Mouse (Mus musculus) adrenal gland, postnatal 36 days (tissue): ENCODE results near the gene Spen. TPM values are rescaled to one million over a fixed set of nuclear protein-coding genes. Genes with fewer than 3 reads are reported as not detected.
A peak's percentile ranks its signal among the peaks of the same experiment; 100 is the strongest.
"Not testable (repeated sequence)": the region's sequence is repeated elsewhere in the genome, so short reads cannot be mapped to it uniquely, and the experiment has no call there.

Experiments
- DNase-seq, 2 experiments: peaks; one replicate each; pipeline ENCODE4 v3.0.0; 2021; ENCODE audit warnings: mixed read lengths in 1 of 2
- long read RNA-seq, 2 experiments: library from polyadenylated mRNA; stranded (forward); transcript quantifications; one replicate each; pipeline ENCODE4 v2.0.0; 2021; ENCODE audit warnings: borderline sequencing depth in 2 of 2
- total RNA-seq, 2 experiments: library from RNA; stranded (reverse); gene quantifications; 2 replicates each; pipeline ENCODE4 v1.2.3; 2021

Gene Spen
- total RNA-seq = 10 to 100 TPM; 49.9 to 58.3 TPM
- long read RNA-seq, experiment 1, partial matches to known transcripts = 16 of 19 reads
- long read RNA-seq, experiment 1, other reads (novel, unspliced or antisense) = 3 of 19 reads
- long read RNA-seq, experiment 2 = 0 reads

DNA sequence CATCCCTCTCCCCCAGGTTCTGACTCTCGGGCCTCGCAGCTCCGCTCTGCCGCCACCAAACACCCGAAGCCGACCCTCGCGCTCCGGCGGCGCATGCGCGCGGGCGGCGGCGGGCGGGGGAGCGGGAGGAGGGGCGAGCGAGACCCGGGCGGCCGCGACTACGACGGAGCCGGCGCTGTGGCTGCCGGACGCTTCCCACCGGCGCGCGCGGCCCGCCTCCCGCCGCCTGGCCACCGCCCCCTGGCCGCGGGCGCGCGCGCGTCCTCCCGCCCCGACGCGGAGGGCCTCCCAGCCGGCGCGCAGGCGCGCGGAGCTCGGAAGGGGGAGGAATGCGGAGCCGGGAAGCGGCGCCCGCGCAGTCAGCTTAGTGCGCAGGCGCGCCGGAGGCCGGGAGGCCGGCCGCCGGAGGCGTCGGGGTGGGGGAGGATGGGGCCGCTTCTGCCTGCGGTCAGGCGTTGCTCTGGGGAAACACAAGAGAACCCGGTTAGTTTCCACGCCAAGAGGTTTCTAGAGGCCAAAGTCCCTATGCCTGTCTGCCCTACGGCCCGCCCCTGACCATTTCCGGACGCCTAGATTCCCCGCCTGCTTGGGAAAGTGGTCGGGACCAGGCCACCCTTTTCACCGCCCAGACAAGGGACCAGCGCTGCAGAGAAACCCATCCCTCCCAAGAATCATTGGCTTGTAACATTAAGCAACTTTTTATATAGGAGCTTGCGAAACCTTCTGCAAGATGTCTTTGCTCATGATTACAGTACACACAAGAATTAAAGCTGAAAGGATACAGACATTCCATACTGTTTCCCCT, at the start of gene Spen:
Gene Spen, minus strand, starts transcription at position 190 of the 805 bp plus-strand sequence.
- peak; percentile 96 to 98 for DNase-seq

DNA sequence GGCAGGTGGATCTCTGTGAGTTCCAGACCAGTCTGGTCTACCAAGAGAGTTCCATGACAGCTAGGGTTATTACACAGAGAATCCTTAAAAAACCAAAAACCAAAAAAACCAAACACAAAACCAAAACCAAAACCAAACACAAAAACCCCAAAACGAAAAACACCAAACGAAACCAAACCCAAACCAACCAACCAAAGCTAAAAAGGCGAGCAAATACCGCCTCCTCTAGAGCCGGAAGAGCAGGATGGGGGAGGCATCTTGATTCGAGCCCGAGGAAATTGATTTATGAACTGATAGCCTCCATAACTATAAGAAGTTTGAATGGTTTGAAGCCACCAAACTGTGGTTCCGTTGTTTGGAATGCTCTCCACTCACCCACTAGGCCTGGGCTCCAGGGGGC, 45.5 kb upstream of the Spen start:
- DNase-seq = no peak

- no peak for DNase-seq
Measured at GRCm38 (mm10) chr4:141581051-141581450, 42.7 kb upstream of the Spen start.

DNA sequence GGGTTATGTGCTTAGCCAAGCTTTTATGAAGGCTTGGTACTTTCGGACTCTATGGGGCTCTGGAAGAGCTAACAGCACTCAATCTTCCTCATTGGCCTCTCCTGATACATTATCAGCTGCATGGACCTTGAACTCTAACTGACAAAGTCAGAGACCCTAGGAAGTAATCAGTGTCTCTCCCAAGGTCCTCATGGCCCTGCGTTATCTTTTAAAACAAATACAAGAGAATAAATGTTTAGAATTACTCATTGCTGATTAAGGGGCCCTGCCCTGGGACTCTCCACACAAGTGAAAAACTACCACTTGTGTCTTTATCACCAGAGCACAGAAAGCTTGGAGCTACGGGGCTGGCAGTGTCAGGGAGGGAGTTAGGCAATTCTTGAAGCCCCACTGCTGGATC, 40.4 kb upstream of the Spen start:
- DNase-seq = peak in 1 of 2 experiments; percentile 25

DNA sequence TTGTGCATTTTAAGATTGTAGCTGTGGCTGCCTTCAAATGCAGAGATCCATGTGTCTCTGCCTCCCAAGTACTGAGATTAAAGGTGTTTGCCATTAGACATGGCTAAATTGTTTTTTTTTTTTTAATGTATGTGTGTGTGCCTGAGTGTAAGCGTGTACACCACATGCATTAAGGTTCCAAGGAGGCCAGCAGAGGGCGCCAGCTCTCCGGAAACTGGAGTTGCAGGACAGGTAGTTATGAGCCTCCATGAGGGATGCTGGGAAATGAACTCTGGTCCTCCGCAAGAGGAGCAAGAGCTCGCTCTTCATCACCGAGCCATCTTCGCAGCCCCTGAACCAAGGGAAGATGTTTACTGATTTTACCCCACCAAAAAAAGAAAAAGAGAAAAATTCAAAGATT, 38.5 kb upstream of the Spen start:
- no peak for DNase-seq

- no peak for DNase-seq
Measured at GRCm38 (mm10) chr4:141576404-141576803, 38.0 kb upstream of the Spen start.

- DNase-seq = peak; percentile 92 to 93
Measured at GRCm38 (mm10) chr4:141574789-141575702, 36.6 kb upstream of the Spen start.

DNA sequence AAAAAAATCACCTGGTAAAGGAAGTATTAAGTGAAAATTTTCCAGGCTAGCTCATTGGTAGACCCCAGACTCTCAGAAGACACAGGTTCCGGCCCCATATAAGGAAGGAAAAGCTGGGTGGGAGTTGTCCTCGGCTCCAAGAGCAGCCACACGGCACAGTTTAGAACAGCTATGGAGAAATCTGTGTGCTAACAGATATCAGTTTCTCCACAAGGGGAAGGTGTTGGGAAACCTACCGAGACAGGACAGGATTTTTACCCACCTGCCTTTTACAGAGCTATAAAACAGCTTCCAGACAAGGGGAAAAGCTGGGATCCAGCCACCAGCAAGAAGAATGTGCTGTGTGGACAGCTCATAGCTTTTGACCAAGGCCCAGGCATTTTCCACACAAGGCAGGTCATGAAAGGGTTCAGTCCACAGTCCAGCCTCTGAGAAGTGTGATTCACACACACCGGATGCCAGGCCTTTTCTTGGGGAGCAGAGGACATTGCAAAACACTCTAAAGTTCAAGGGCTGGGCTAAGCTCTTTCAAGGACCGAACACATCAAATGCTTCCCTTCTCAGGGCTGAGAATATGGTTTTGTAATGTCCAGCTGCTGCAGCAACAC, 35.1 kb upstream of the Spen start:
- peak; percentile 83 to 89 for DNase-seq

DNA sequence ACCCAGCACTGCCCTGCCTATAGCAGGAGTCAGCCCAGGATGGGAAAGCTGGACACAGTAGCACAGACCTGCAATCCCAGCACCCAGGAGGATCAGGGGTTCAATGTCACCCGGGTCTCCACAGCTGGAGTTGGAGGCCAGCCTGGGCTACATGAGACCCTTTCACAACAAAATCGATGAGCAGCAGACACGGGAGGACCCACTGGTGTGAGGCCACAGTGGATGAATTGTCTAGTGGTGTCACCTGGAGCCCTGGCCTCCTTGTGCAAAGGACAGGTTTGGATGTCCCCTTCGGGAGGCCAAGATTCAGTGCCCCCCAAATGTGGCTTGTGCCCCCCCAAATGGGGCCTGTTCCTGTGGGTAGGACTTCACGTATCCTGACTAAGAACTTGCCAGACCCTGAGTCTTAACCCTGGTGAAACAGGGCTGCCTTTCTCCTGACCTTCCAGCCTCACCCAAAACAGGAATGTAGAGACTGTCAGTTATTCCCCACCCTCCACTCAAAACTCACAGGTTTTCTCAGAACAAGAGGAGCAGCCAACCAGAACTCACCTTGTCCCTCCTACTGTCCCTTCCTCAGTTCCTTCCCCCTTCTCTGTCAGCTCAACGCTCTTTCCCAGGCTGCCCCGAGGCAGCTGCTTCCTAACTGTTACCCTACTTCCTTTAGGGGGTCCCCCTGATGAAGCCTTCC, 34.4 kb upstream of the Spen start:
- peak in 1 of 2 experiments; percentile 27 for DNase-seq

GRCm38 (mm10) chr4:141571934-141572333, 33.5 kb upstream of the Spen start:
- no peak for DNase-seq

DNA sequence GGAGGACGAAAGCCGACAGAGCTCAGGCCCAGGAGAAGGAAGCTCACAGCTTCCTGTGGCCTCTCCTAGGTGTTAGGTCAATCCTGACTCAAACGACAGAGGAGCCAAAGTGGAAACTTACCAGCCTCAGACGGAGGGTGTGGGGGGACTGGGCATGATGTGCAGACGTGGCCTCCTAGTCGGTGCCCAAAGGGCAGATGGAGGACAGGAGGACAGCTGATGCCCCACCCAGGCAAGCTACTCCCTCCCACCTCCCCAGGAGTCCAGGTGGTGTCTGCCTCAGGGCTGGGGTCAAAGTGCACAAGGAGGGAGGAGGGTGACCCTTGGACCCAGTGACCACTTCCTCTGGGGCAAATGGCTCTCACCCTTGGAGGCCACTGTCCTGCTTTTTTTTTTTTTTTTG, 32.9 kb upstream of the Spen start:
- DNase-seq = peak; percentile 72 to 74

DNA sequence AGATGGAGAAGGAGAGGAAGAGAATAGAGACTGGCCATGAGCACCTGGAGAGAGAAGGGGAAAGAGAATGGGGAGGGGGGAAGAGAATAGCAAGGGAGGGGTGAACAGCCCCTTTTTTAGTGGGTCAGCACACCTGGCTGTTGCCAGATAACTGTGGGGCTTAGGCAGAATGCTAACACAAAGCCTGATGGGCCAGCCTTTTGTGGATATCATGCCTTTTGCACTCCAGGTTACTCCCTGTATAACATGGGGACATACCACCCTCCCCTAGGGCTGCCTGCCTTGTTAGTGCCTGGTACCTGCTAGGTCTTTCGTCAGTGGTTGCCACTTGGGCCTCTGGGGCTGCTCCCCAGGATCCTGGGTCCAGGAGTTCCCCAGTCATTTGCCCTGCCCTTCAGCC, 32.4 kb upstream of the Spen start:
- no peak for DNase-seq

DNA sequence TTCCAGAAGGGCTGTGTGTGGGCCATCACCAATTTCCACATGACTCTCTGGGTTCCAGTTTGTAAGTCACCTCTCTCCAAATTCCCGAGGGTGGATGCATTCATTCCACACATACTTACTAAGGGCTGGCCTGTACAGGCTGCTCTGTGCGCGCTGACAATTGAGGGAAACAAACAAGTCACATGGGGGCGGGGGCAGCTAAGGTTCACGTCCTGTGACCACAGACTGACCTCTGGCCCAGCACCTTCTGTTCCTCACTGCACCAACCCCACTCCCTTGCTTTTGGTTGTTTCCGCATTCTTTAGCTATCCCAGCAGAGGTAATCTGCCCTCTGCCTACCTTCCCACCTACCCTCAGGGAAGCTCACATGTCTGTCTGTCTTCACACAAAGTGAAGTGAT, 31.6 kb upstream of the Spen start:
- peak; percentile 56 to 60 for DNase-seq

GRCm38 (mm10) chr4:141568966-141569365, 30.6 kb upstream of the Spen start:
- DNase-seq = peak in 1 of 2 experiments; percentile 61

- not testable (repeated sequence) for DNase-seq
Measured at GRCm38 (mm10) chr4:141567174-141567573, 28.8 kb upstream of the Spen start.

GRCm38 (mm10) chr4:141566187-141566586, 27.8 kb upstream of the Spen start:
- DNase-seq = no peak

- DNase-seq = peak; percentile 69 to 70
Measured at GRCm38 (mm10) chr4:141565325-141565724, 26.9 kb upstream of the Spen start.

DNA sequence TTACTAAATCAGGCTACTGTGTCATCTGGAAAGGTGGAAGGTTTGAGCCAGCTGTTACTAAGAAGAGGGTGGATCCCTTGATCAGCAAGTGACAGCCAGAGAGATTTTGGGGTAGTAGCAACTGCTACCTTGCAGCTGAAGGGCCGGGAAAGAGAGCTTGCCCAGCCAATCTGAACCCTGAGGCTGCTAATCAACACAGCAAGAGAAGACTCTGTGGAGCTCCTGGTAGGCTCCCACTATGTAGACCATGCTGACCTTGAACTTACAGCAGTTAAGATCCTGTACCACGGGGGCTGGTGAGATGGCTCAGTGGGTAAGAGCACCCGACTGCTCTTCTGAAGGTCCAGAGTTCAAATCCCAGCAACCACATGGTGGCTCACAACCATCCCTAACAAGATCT, 26.3 kb upstream of the Spen start:
- DNase-seq = no peak

DNA sequence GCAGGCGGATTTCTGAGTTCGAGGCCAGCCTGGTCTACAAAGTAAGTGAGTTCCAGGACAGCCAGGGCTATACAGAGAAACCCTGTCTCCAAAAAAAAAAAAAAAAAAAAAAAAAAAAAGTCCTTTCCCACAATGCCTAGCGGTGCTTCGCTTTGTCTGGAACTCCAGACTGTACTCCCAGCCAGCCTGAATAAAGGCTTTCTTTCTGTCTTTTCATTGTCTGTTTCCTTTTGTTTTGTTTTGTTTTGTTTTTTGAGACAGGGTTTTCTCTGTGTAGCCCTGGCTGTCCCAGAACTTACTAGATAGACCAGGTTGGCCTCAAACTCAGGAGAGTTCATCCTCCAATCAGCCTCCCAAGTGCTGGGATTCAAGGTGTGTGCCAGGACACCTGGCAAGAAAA, 25.8 kb upstream of the Spen start:
- DNase-seq = no peak

GRCm38 (mm10) chr4:141562281-141562680, 23.9 kb upstream of the Spen start:
- no peak for DNase-seq

GRCm38 (mm10) chr4:141561331-141561919, 23.0 kb upstream of the Spen start:
- DNase-seq = not testable (repeated sequence)
